Mouse (Mus musculus) left cerebral cortex, postnatal 10 days (tissue): ENCODE measurements at regions not wholly inside any gene's neighbourhood (a gene's known extent, or its start where the extent isn't known, plus 50 kb on each side); places are given as distances from the start of the nearest gene placed in this dataset.
A peak's percentile ranks its signal among the peaks of the same experiment; 100 is the strongest.

Source experiments
- DNase-seq, 2 experiments: peaks; one replicate each; pipeline ENCODE4 v3.0.0; 2021 to 2022; ENCODE audit warnings: low spot score in 2 of 2, mixed read lengths in 1 of 2; ENCODE audit errors: extremely low spot score in 1 of 2
- intact Hi-C: fragments of 180-260 bp; cut with DNase I; formaldehyde crosslinking; loops from one replicate; pipeline ENCODE4 v1.15.1; 2025

DNA sequence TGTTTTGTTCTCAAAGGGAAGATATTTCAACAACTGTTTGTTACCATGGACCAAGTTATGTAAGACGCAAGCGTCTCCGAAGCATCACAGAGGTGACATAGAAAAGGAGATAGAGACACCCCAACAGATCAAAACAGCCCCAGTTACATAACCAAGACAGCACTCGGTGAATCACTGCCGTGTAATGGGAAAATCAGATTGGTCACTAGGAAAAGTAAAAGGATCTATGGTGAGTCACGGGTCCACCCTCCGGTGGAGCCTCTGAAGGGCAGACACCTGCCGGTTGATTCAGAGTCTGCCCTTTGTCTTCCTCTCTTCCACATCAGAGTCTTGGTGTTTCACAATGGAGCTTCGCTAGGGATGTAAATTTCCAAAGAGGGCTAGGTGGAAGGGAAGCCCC is 62.9 kb upstream of the Odc1 start:
- intact Hi-C loops, result no loop called here

GRCm38 (mm10) chr12:17482196-17482595 is 62.4 kb upstream of the Odc1 start:
- no peak for DNase-seq
- intact Hi-C loops, result no loop called here

More for the DNA sequence above, 62.9 kb upstream of the Odc1 start:
- DNase-seq, result no peak

DNA sequence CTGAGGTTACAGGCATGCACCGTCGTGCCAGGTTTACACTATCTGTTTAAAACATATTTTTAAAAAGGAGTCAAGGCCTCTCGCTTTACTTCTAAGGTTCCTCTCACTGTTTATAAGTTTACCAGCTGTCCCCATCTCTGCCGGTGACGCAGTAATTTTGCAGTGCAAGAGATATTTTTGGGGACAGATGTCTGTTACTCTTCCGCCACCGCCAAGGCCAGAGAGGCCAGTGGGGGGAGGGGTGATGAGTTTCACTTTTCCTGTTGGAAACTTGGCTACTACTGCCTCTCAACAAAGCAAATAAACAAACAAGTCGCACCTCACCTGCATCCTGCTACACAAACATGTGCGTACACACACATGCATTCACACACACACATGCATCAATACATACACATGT is 60.1 kb upstream of the Odc1 start:
- DNase-seq, result peak in 1 of 2 experiments; percentile 73
- intact Hi-C loops, result no loop called here

GRCm38 (mm10) chr12:17486062-17486770 is 58.4 kb upstream of the Odc1 start:
- intact Hi-C loops, result no loop called here
- DNase-seq, result no peak

DNA sequence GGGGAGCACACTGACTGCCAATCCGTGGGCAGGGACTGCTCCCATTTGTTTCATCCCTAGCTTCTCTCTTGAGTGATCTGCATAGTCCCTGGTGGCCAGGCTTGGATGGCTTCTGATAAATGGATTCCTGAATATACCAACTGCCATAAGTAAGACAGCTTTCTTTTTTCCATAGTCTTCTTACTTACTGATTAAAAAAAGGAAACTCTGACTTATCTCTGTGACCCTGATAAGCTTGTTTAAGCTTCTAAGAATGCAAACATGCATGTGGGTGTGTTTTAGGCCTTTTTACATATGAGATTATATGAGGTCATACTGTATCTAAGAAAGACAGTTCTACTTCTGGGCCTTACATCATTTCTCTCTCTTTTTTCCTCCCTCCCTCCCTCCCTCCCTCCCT is 57.3 kb upstream of the Odc1 start:
- intact Hi-C loops, result no loop called here
- no peak for DNase-seq

DNA sequence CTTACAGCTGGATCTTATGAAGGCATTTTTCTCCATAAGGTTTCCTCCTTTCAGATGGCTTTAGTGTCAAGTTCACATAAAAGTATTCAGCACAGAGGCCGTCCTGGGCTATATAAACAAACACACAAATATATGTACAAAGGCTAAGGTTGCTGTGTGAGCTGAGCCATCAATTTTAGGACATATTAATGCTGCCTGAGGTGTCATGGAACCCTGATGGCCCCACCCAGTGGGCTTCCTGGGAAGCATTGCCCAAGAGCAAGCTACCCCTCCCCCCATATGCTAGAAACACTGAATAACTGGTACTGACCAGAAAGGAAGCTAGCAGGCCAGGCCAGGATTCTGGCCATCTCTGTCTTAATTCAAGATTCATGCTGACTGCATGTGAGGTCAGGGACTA is 56.4 kb upstream of the Odc1 start:
- intact Hi-C loops, result no loop called here
- no peak for DNase-seq

DNA sequence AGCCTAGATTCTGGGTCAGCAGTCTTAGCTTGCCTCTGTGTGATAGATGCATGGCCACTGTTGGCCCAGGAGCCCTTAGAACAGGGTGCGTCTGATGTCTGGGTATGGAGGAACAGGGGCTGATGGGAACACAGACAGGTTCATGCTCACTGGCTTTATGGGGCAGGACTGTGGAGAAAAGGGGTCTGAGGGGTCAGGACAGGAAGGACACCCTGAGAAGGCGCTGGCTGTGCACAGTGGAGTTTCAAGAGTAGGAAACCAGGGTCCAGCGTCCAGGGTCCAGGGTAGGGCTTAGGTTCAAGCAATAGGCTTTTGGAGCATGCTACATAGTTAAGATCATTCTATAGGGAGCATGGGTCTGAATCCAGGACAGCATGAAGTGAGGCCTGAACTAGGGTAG is 54.6 kb upstream of the Odc1 start:
- no peak for DNase-seq
- intact Hi-C loops, result no loop called here

GRCm38 (mm10) chr12:17492574-17492973 is 52.0 kb upstream of the Odc1 start:
- peak in 1 of 2 experiments; percentile 28 for DNase-seq
- intact Hi-C loops, result no loop called here

DNA sequence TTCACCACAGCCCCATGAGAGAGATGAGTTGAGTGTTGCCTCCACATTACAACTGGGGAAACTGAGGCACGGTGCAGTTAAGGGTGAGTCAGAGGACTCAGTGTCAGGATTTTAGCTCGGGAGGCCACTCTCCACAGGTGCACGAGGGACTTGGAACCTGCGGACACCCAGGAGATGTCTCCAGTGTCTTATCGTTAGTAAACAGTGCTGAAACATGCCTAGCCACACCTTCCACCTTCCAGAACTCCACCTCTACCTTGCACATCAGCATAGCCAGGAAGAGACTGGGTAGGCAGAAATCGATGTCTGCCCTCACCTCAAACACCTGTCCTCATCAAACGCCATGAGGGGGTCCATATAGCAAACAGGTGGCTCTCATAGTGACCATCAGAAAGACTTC is 51.5 kb upstream of the Odc1 start:
- intact Hi-C loops, result no loop called here
- peak in 1 of 2 experiments; percentile 7 for DNase-seq

DNA sequence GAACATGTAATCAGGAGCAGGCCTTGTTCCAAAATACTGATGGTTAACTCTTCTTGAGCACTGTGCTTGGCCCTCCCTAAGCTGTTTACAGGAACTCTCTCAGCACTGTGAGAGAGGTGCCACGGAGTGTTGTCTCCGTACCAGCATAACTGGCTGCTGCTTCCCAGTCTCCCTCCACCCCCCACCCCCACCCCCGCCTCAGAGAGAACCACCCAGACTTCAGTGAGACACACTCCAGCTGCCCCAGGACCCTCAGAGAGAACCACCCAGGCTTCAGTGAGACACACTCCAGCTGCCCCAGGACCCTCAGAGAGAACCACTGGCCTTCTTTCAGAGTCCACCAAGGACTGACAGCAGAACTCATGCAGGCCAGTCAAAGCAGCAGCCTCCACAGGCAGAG is 50.8 kb upstream of the Odc1 start:
- DNase-seq, result peak in 1 of 2 experiments; percentile 7
- intact Hi-C loops, result no loop called here
